Mouse (Mus musculus) T-helper 1 cell (primary cell): ENCODE data around the gene Aldh6a1.

Source experiments
- in situ Hi-C: fragments of 300-600 bp; cut with MboI, MseI; formaldehyde crosslinking; loops from one replicate; pipeline ENCODE4 v1.15.1; 2025; ENCODE audit warnings: high pct_unique_total_duplicates

Aldh6a1 gene

GRCm38 (mm10) chr12:84416834-84417604 lies 33.8 kb downstream of the Aldh6a1 start, which contains the start of gene Rnf113a2:
Gene Rnf113a2, plus strand, starts transcription at chr12:84417196.
- in situ Hi-C loops, result no loop called here

DNA sequence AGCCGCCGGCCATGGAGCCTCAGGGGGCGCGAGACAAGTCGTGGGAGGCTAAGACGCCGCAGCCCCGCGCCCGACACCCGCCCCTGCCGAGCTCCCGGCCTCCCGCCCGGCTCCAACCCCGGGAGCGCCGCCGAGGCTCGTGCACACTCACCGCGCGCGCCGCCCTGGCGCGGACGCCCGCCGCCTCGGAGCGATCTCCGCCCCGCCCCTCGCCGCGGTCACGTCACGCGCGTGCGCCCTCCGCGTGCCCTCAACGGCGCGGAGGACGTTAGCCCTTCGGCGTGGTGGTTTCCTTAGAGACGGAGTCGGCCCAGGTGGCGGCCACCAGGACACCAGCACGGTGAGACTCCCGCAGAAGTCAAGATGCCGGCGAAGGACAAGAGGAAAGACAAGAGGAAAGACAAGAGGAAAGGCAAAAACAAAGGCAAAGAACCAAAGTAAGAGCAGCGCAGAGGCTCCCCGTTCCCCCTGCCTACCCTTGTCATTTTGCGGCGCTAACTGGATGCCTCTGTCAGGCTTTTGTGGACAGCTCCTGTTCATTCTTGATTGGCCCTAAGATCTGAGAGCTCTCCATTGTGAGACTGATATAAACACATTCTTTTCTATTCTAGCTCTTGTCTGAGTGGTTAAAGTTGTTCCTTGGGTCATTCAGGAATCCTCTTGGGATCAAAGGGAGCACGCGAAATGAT lies 41.8 kb downstream of the Aldh6a1 start, which contains the start of the genes Entpd5 and Bbof1:
TSS of gene Entpd5 (minus strand) at position 211 of the 689 bp plus-strand sequence.
TSS of gene Bbof1 (plus strand) at position 253 of the 689 bp plus-strand sequence.
- in situ Hi-C loops, result loop anchor here (5.0 kb wide), 1 partner anchor 43 kb away; the partner anchor contains the start of genes Aldh6a1 and Lin52

DNA sequence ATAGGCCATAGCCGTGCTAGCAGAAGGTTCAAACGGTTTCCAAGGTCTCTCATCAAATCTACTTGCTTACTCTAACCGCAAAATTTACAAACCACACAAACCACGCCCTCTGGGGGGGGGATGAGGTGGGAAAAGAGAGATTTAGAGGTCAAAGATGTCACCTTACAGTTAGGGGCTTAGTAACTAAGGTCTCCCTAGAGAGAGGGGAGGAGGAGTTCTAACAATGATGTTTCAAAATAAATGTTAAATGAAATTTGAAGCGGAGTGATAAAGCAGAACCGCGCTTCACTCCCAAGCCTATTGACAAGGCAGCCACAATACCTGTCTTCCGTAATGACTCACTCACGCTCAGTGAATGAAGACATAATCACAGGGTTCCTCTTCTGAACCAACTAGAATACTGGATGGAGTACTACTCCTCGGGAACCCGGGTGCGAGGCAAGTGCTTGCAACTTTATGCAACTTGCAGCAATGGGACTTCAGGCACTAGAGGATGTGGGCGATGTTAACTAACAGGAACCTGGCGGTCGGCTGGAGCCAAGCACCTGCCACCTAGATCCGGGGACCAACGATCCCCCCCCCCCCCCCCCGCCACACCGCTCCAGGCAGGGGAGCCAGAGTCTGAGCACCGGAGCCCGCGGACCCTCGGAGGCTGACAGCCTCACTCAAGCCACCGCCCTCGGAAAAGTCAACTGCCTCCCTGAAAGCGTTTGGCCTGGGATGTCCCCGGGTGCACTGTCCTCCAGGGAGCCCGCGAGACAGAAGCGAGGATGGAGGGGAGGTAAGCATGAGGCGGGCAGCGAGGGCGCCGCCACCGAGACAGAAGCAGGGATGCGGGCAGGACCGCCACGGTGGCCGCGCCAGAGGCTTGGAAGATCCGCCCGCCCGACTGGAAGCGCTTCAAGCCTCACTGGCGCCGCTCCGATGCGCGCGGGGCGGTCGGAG lies 42.7 kb downstream of the Aldh6a1 start:
- in situ Hi-C loops, result loop anchor here (5.0 kb wide), 1 partner anchor 44 kb away; the partner anchor contains the start of genes Aldh6a1 and Lin52

DNA sequence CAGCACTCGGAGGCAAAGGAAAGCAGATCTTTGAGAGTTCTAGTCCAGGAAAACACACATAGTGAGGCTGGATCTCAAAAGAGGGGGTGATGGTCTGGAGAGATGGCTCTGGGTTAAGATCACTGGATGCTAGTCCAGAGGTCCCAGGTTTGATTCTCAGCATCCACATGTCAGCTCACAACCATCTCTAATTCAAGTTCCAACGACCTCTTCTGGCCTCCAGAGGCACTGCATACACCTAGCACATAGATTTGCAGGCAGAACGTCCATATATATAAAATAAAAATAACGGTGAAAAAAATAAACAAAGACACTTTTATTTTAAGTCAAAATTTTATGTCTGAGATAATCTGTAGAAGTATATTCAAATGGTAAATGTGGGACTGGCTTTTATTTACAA lies 43.5 kb downstream of the Aldh6a1 start:
- in situ Hi-C loops, result loop anchor here (5.0 kb wide), 1 partner anchor 45 kb away; the partner anchor contains the start of genes Aldh6a1 and Lin52

- in situ Hi-C loops, result no loop called here
Measured at GRCm38 (mm10) chr12:84404541-84404940, 46.3 kb downstream of the Aldh6a1 start.

- in situ Hi-C loops, result no loop called here
Measured at GRCm38 (mm10) chr12:84402923-84403322, 47.9 kb downstream of the Aldh6a1 start.

DNA sequence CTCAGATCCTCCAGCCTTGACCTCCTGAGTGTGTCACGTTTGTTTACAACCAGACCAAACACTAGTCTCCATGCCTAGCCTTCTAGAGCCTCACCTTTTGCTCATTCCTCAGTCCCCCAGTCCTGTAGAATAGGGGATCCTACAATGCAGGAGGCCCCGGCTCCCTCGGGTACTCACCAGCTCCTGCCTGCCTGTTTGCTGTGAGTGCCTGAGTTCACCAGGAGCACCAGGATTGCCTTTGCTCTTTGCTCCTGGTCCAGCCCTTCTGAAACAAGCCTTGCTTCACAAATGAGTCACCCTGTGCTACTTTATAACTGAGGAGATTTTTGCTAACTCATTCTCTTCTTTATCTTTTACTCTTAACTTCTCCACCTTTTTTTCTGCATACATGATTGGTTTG lies 50.2 kb downstream of the Aldh6a1 start:
- in situ Hi-C loops, result no loop called here

DNA sequence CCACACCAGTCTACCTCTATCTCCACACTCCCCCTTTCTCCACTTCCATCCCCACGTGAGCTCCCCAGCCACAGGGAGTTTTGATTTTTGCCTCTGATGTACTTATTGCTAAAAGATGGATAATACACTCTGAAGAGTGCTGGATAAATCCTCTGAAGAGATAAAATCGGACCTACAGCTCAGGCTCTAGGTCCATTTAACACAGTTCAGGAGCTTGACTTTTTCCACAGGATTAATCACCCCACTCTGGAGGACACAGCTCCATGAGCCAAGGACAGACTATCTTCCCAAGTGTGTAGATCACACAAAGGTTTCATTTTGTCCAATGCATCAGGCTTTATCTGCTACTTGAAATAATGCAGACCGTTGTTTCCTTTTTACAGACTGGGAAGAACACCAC lies 50.7 kb downstream of the Aldh6a1 start:
- in situ Hi-C loops, result no loop called here

GRCm38 (mm10) chr12:84399663-84400062 lies 51.1 kb downstream of the Aldh6a1 start:
- in situ Hi-C loops, result no loop called here

GRCm38 (mm10) chr12:84399135-84399534 lies 51.7 kb downstream of the Aldh6a1 start:
- in situ Hi-C loops, result no loop called here

DNA sequence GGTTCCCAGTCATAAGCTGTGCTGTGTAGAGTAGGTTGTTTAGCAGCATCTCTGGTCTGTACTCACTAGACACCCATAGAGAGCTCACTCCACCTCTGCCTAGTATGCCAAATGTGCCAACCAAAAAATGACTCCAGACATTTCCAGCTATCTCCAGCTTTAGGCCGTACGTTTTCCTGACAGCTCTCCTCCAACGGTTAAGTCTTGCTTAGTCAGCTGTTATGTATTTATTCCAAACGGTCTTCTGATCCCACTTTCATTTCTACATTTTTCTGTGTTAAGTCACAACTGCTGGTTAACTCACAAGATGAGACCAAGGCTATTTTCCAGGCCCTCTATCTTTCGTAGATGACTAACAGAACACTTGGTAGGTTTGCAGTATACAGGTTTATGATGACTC lies 52.2 kb downstream of the Aldh6a1 start:
- in situ Hi-C loops, result no loop called here

GRCm38 (mm10) chr12:84397685-84398084 lies 53.1 kb downstream of the Aldh6a1 start:
- in situ Hi-C loops, result no loop called here

- in situ Hi-C loops, result no loop called here
Measured at GRCm38 (mm10) chr12:84396947-84397679, 53.7 kb downstream of the Aldh6a1 start.

- in situ Hi-C loops, result no loop called here
Measured at GRCm38 (mm10) chr12:84393847-84394246, 57.0 kb downstream of the Aldh6a1 start.

- in situ Hi-C loops, result no loop called here
Measured at GRCm38 (mm10) chr12:84392681-84393080, 58.1 kb downstream of the Aldh6a1 start.

DNA sequence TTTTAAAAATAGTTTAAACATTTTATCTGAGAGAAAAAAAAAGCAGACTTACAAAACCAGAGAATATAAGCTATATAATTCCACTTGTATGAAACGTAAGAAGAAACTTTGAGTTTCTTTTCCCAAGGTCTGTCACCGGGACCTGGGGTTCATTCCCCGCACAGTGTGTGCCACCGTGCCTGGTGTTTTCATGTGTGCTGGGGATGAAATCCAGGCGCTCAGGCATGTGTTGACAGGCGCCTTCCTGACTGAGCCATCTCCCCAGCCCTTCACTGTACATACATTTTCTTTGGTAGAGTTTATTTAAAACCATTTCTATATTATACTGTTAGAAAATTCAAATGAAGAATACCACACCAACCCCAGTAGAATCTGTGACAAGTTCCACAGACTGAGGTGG lies 60.5 kb downstream of the Aldh6a1 start:
- in situ Hi-C loops, result no loop called here

- in situ Hi-C loops, result no loop called here
Measured at GRCm38 (mm10) chr12:84388774-84389400, 61.9 kb downstream of the Aldh6a1 start.

GRCm38 (mm10) chr12:84388097-84388496 lies 62.7 kb downstream of the Aldh6a1 start:
- in situ Hi-C loops, result no loop called here

DNA sequence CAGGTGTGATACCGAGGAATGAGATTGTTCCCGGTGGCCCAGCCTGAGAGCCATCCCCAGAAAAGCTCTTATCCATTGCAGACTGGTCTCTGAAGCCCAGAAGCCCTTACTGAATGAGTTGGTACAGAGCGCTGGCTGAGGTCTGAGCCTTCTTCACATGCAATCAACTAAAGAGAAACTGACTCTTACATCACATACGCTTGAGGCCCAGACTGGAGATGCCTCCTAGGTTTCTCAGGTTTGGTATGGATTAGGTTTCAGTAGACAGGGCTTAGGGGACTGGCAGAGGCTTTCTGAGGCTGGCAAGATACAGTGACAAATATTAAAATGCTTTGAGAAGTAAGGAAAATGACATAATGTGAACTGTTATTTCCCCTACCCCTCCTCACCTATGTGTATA lies 65.4 kb downstream of the Aldh6a1 start:
- in situ Hi-C loops, result no loop called here

DNA sequence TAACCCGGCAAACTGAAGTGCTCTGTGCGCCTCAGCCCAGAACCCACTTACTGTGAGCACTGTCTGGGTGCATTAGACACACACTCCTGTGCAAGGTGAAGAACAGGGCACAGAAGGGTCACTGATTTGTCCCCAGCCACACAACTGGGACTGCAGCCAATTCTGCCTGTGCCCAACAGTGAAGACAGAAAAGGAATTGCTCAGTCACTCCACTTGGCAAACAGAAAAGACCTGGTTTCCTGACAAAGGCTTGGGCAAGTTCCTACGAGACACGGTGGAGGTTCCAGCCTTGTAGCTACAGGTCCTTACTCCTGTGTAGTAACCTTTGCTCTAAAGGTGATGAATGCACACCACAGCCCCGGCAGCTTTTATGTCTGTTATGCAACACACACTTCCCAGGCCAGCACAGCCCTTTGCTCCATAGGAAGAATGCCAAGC lies 66.1 kb downstream of the Aldh6a1 start:
- in situ Hi-C loops, result no loop called here
